Mouse (Mus musculus): ENCODE results near the gene Srebf1. TPM values are rescaled to one million over a fixed set of nuclear protein-coding genes. Genes with fewer than 3 reads are reported as not detected.

The Srebf1 gene
- polyA plus RNA-seq, 1 experiment from 2014 or later, result 51.7 TPM

DNA sequence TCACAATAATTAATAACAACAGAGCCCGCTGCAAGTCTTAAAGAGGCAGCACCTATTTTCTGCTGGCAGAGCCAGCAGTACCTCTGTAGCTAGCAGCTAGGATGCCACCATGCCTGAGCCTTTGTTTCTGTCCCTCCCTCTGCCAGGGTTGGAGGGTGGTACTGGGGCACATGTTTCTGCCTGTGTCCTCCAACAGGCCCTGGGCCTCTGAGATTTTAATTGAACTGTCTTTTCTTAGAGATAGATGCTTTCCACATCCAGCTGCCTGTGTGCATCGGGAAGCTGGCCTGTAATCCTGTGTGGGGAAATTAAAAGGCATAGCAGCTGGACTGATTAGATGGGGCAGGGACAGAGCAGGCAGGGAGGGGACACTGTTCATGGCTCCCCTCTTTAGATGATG, 39.6 kb downstream of the Srebf1 start:
- WGBS (ENCODE audit: insufficient replicate concordance), result 49% methylated on average over 2 of the region's 2 CpGs
- Histone ChIP-seq H3K9me3 (replicated peaks; ENCODE audit: control insufficient read depth, low read length) (no peaks in the 10 kb centered on the region), H3K27ac (ENCODE audit: low read length) (no peak overlapping the region), H3K4me3 (ENCODE audit: low read depth, low read length) (no peak overlapping the region), H3K9ac (ENCODE audit: low read depth, low read length) (no peak overlapping the region), H3K4me1 (ENCODE audit: control insufficient read depth, low read depth, low read length) (peaks cover 39% of the 10 kb centered on the region), H3K27me3 (ENCODE audit: control insufficient read depth, insufficient read depth, low read depth, low read length) (no peaks in the 10 kb centered on the region), H3K4me2 (ENCODE audit: low read depth, low read length) (no peak overlapping the region), H3K36me3 (ENCODE audit: control insufficient read depth, insufficient read depth) (no peaks in the 10 kb centered on the region)
- no peak for ATAC-seq (ENCODE audit: low read depth)

DNA sequence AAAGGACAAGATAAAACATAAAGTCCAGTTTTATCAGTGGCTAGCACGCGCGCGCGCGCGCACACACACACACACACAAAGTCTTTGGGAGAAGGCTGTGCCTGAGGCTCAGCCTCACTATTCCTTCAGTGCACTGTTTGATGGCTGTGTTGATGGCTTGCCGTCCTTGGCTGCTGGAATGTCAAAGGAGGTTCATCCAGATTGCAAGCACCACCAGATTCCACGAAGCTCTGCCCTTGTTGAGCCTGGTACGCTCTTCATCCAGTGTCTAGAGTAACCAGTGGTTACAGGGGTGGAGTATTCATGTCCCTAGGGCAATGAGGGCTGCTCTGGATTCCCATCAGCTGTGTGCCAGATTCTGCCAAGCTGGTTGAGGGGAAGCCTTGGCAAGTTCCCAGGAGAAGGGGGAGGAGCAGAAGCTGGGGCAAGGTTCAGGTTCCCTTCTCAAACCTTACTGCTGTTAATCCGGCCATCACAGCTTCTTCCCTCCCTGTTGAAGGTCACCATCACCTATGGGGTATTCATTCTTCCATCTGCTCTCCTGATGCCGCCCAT, 40.2 kb downstream of the Srebf1 start:
- WGBS (ENCODE audit: insufficient replicate concordance), result 76% methylated on average over 12 of the region's 12 CpGs
- no peaks in the 10 kb centered on the region for H3K36me3 ChIP-seq (ENCODE audit: control insufficient read depth, insufficient read depth)
- peaks cover 43% of the 10 kb centered on the region for H3K4me1 ChIP-seq (ENCODE audit: control insufficient read depth, low read depth, low read length)
- no peak overlapping the region for H3K27ac ChIP-seq (ENCODE audit: low read length)
- peaks cover 5% of the 10 kb centered on the region for H3K27me3 ChIP-seq (ENCODE audit: control insufficient read depth, insufficient read depth, low read depth, low read length)
- no peak overlapping the region for H3K4me2 ChIP-seq (ENCODE audit: low read depth, low read length)
- H3K4me3 ChIP-seq (ENCODE audit: low read depth, low read length), result no peak overlapping the region
- H3K9ac ChIP-seq (ENCODE audit: low read depth, low read length), result no peak overlapping the region
- no peak for ATAC-seq (ENCODE audit: low read depth)
- no peaks in the 10 kb centered on the region for H3K9me3 ChIP-seq (replicated peaks; ENCODE audit: control insufficient read depth, low read length)

DNA sequence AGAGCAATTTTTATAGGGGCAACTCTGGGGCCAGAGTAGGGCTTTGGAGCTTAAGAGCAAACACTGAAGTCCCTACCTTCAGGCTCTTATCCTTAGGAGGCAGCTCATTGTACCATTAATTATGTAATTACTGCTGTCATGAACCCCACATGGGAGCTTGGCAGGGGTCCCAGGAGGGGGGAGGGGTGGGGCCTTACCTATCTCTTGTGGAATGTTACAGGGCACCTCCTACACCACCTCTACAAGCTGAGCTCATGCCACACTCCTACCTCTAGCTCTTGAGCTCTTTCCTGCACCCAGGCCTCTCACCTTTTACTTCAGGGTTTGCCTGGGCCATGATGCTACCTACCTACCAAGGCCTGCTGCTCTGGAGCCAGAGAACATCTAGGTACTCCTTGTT, 43.9 kb downstream of the Srebf1 start:
- Histone ChIP-seq H3K27me3 (ENCODE audit: control insufficient read depth, insufficient read depth, low read depth, low read length) (peaks cover 13% of the 10 kb centered on the region), H3K4me2 (ENCODE audit: low read depth, low read length) (no peak overlapping the region), H3K4me3 (ENCODE audit: low read depth, low read length) (no peak overlapping the region), H3K9ac (ENCODE audit: low read depth, low read length) (no peak overlapping the region), H3K27ac (ENCODE audit: low read length) (no peak overlapping the region), H3K36me3 (ENCODE audit: control insufficient read depth, insufficient read depth) (no peaks in the 10 kb centered on the region), H3K9me3 (replicated peaks; ENCODE audit: control insufficient read depth, low read length) (no peaks in the 10 kb centered on the region), H3K4me1 (ENCODE audit: control insufficient read depth, low read depth, low read length) (peaks cover 47% of the 10 kb centered on the region)
- no peak for ATAC-seq (ENCODE audit: low read depth)

DNA sequence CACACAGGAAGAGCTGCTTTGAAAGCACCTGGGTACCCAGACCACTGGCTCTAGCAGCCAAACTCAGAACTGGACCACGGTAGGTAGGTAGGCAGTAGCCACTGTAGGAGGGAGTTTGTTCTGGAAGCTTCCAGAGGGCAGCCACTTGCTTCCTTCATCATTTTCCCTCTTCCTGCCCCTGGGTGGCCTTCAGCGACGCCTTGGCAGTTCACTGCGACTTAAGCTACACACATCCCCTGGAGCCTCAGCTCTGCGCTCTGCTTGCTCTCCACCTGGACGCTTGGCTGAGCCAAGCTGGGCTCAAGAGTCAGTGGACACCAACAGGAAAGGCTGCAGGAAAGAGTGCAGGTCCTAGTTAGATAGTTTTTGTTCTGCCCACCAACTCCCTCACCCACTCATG, 44.4 kb downstream of the Srebf1 start:
- H3K9ac ChIP-seq (ENCODE audit: low read depth, low read length), result no peak overlapping the region
- no peak overlapping the region for H3K4me3 ChIP-seq (ENCODE audit: low read depth, low read length)
- H3K27me3 ChIP-seq (ENCODE audit: control insufficient read depth, insufficient read depth, low read depth, low read length), result peaks cover 13% of the 10 kb centered on the region
- no peak overlapping the region for H3K4me2 ChIP-seq (ENCODE audit: low read depth, low read length)
- WGBS (ENCODE audit: insufficient replicate concordance), result 70% methylated on average over 6 of the region's 6 CpGs
- no peak overlapping the region for H3K27ac ChIP-seq (ENCODE audit: low read length)
- ATAC-seq (ENCODE audit: low read depth), result no peak
- H3K36me3 ChIP-seq (ENCODE audit: control insufficient read depth, insufficient read depth), result no peaks in the 10 kb centered on the region
- peaks cover 47% of the 10 kb centered on the region for H3K4me1 ChIP-seq (ENCODE audit: control insufficient read depth, low read depth, low read length)
- no peaks in the 10 kb centered on the region for H3K9me3 ChIP-seq (replicated peaks; ENCODE audit: control insufficient read depth, low read length)

DNA sequence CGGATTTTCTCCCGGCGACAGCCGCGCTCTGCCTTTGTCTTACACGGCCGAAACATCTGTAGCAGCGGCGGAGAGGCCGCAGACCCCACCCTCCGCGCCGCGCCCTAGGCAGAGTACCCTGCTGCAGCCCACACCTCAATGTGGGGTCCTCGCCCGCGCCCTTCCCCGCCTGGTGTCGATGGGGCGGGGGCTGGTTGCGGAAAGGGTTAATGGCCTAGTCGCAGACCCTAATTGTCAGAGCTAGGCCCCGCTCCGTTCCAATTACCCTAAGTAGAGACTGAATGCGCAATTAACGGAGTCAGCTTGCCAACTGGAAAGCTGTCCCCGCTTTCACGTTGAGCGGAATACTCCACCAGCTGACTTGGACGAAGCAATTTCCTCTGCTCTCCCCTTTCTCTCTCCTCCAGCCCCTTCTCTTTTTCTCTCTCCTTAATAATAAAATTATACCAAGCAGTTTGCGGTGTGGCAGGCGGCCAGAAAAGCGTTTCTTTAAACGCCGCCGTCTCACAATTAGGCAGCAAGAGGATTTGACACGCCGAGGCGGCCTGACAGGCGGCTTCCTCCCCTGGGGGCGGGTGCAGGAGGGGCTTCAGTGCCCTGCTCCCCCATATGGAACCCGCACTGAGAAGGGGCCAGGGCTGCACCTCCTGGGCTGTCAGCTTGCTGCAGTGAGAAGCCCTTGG, 45.3 kb downstream of the Srebf1 start:
- Histone ChIP-seq H3K27me3 (ENCODE audit: control insufficient read depth, insufficient read depth, low read depth, low read length) (peaks cover 13% of the 10 kb centered on the region), H3K9ac (ENCODE audit: low read depth, low read length) (peak overlapping the region; percentile 48), H3K27ac (ENCODE audit: low read length) (no peak overlapping the region), H3K4me1 (ENCODE audit: control insufficient read depth, low read depth, low read length) (peaks cover 41% of the 10 kb centered on the region), H3K9me3 (replicated peaks; ENCODE audit: control insufficient read depth, low read length) (no peaks in the 10 kb centered on the region), H3K36me3 (ENCODE audit: control insufficient read depth, insufficient read depth) (no peaks in the 10 kb centered on the region), H3K4me2 (ENCODE audit: low read depth, low read length) (peak overlapping the region; percentile 98), H3K4me3 (ENCODE audit: low read depth, low read length) (peak overlapping the region; percentile 66)
- ATAC-seq (ENCODE audit: low read depth), result no peak
- WGBS (ENCODE audit: insufficient replicate concordance), result 5% methylated on average over 42 of the region's 42 CpGs

DNA sequence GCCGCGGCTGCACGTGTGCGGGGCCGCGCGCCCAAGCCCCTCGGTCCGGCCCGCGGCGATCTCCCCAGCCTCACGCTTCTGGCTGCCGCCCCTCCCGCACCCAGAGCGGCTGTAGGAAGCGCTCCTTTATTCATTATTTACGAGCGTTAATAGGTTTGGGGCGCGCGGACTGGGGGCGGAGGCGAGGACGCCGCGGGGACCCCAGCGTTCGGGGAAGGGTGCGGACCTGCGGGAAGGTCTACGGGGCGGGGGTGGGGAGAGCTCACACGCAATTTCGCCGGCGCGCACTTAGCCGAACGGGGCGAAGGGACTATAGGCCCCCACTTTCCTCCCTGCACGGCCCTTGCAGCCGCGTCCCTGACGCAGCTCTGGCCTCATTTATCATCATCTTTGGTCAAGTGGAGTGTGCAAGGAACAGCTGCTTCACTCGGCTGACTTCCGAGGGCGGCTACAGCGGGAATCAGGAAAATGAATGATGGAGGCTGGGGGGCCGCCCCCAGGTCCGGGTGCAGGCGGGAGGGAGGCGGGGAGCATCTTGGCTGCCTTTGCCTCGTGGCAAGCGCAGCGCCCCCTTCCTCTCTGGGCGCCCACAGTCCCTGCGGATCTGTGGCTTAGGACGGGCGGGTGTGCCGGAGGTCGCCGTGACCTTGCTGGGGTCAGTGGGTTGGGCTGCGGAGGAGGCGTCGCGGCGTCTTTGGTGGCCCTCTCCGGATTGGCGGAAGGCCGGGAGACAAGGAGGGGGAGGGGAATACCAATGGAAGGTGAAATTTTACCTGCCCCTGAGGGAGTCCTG, 46.0 kb downstream of the Srebf1 start:
- Histone ChIP-seq H3K27me3 (ENCODE audit: control insufficient read depth, insufficient read depth, low read depth, low read length) (peaks cover 13% of the 10 kb centered on the region), H3K4me1 (ENCODE audit: control insufficient read depth, low read depth, low read length) (peaks cover 39% of the 10 kb centered on the region), H3K4me2 (ENCODE audit: low read depth, low read length) (peak overlapping the region; percentile 98), H3K9me3 (replicated peaks; ENCODE audit: control insufficient read depth, low read length) (no peaks in the 10 kb centered on the region), H3K9ac (ENCODE audit: low read depth, low read length) (peak overlapping the region; percentile 48), H3K36me3 (ENCODE audit: control insufficient read depth, insufficient read depth) (no peaks in the 10 kb centered on the region), H3K27ac (ENCODE audit: low read length) (peak overlapping the region; percentile 7; the same call in 1 of the 2 replicates), H3K4me3 (ENCODE audit: low read depth, low read length) (peak overlapping the region; percentile 66)
- peak; percentile 56 for ATAC-seq (ENCODE audit: low read depth)
- WGBS (ENCODE audit: insufficient replicate concordance), result under 1% methylated on average over 71 of the region's 71 CpGs

DNA sequence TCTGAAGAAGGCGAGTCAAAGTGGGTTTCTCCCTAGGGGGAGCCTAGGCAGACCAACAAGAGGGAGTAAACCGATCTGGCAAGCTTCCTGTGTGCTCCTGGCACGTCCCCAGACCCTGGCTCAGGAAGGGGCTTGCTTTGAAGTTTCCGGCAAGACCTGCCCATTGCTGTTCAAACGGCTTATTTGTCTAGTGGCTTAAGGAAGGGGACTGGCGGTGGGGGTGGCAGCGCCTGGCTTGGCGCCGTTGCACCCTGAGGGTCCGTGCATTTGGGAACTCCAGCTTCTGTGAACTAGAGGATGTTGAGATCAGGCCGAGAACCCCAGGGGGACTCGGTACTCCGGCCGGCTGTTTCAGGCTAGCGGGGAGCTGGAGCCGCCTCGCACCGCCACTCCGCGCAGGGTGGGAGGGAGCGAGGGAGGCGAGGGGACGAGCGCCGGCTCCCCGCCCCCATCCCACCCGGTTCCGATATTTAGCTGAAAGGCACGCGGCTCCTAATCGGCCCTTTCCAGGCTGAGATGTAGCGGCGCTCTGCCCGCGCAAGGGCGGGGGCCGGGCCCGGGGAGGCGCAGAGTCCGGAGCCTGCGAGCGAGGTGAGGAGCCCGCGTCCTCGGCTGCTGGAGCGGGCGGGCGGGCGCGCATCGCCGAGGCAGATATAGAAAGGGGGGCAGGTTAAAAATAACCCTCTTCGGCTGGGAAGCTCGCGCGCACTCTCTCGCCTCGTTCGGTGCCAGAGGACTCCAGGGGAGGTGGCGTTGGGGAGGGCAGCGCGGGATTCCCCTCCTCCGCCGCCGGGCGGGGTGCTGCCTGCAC, 46.8 kb downstream of the Srebf1 start:
- peak; percentile 76 for ATAC-seq (ENCODE audit: low read depth)
- Histone ChIP-seq H3K9me3 (replicated peaks; ENCODE audit: control insufficient read depth, low read length) (no peaks in the 10 kb centered on the region), H3K27ac (ENCODE audit: low read length) (peak overlapping the region; percentile 16; the same call in 1 of the 2 replicates), H3K9ac (ENCODE audit: low read depth, low read length) (peak overlapping the region; percentile 48), H3K4me1 (ENCODE audit: control insufficient read depth, low read depth, low read length) (peaks cover 39% of the 10 kb centered on the region), H3K36me3 (ENCODE audit: control insufficient read depth, insufficient read depth) (no peaks in the 10 kb centered on the region), H3K27me3 (ENCODE audit: control insufficient read depth, insufficient read depth, low read depth, low read length) (peaks cover 13% of the 10 kb centered on the region), H3K4me2 (ENCODE audit: low read depth, low read length) (peak overlapping the region; percentile 98), H3K4me3 (ENCODE audit: low read depth, low read length) (peak overlapping the region; percentile 66)
- WGBS (ENCODE audit: insufficient replicate concordance), result under 1% methylated on average over 65 of the region's 66 CpGs

DNA sequence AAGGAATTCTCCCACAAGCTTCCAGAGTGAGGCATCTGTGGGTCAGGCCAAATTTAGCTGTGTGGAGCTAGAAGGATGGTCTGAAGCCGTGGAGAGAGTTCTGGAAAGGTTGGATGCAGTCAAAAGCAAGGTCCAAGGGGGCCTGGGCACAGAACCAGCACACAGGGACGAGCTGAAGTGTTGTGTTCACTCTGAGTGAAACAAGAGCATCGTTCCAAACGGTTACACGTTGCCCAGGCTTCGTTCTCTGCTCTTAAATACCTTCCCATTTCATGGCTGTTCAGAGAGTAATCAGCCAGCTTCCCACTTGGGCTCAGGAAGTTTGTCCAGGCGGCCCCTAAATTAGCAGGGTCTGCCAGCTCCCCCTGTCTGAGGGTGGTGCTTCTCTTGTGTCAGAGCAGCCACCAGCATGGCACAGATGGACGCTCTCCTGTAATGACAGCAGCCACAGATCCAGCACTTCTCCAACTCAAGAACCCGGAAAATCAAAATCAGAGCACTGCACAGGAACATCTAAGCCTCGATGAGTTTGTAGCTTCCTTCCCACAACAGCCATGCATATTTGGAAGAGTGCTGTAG, 48.7 kb downstream of the Srebf1 start:
- no peak overlapping the region for H3K4me2 ChIP-seq (ENCODE audit: low read depth, low read length)
- H3K36me3 ChIP-seq (ENCODE audit: control insufficient read depth, insufficient read depth), result no peaks in the 10 kb centered on the region
- no peak overlapping the region for H3K9ac ChIP-seq (ENCODE audit: low read depth, low read length)
- H3K27ac ChIP-seq (ENCODE audit: low read length), result no peak overlapping the region
- no peak for ATAC-seq (ENCODE audit: low read depth)
- WGBS (ENCODE audit: insufficient replicate concordance), result 74% methylated on average over 10 of the region's 10 CpGs
- peaks cover 39% of the 10 kb centered on the region for H3K4me1 ChIP-seq (ENCODE audit: control insufficient read depth, low read depth, low read length)
- H3K4me3 ChIP-seq (ENCODE audit: low read depth, low read length), result no peak overlapping the region
- no peaks in the 10 kb centered on the region for H3K9me3 ChIP-seq (replicated peaks; ENCODE audit: control insufficient read depth, low read length)
- H3K27me3 ChIP-seq (ENCODE audit: control insufficient read depth, insufficient read depth, low read depth, low read length), result peaks cover 13% of the 10 kb centered on the region

All from liver, embryonic 16.5 days (tissue).